Mouse (Mus musculus) myocyte (in vitro differentiated cells): ENCODE measurements around the gene Mbnl2. TPM values are rescaled to one million over a fixed set of nuclear protein-coding genes. Genes with fewer than 3 reads are reported as not detected.

Source experiments
- H3K27me3 ChIP-seq: one replicate; pipeline ENCODE4 v1.6.1; 2011; ENCODE audit not compliant: control insufficient read depth, insufficient read depth, insufficient read length
- H3K36me3 ChIP-seq: one replicate; pipeline ENCODE4 v1.6.1; 2011; ENCODE audit not compliant: control insufficient read depth, insufficient read depth
- H3K4me2 ChIP-seq: one replicate; pipeline ENCODE4 v1.6.1; 2011; ENCODE audit warnings: low read depth, control low read depth
- H3K4me3 ChIP-seq: one replicate; pipeline ENCODE4 v1.5.1; 2011; ENCODE audit warnings: mild to moderate bottlenecking, control low read depth, moderate library complexity
- H3K79me2 ChIP-seq: one replicate; pipeline ENCODE4 v1.6.1; 2011; ENCODE audit not compliant: control insufficient read depth, insufficient read depth
- H3ac ChIP-seq: one replicate; pipeline ENCODE4 v1.6.1; 2011; ENCODE audit not compliant: control insufficient read depth, insufficient read length
- CEBPB ChIP-seq: IDR thresholded peaks from 2 replicates; pipeline ENCODE4 v1.6.1; 2011; ENCODE audit warnings: mild to moderate bottlenecking, moderate library complexity; ENCODE audit not compliant: poor library complexity, insufficient read depth, severe bottlenecking
- E2F4 ChIP-seq: IDR thresholded peaks from one replicate; pipeline ENCODE4 v1.6.1; 2011; ENCODE audit warnings: mild to moderate bottlenecking, control low read depth, moderate library complexity; ENCODE audit not compliant: insufficient read depth
- MAX ChIP-seq: IDR thresholded peaks from one replicate; pipeline ENCODE4 v1.6.1; 2011; ENCODE audit warnings: low read depth, mild to moderate bottlenecking, control low read depth
- MYOD1 ChIP-seq, 3 experiments: IDR thresholded peaks; one replicate each; pipeline ENCODE4 v1.6.1; 2011; ENCODE audit warnings: control low read depth in 2 of 3, low read depth in 2 of 3, mild to moderate bottlenecking in 2 of 3, moderate library complexity in 1 of 3; ENCODE audit not compliant: insufficient read length in 2 of 3, control insufficient read depth in 1 of 3
- MYOG ChIP-seq, 3 experiments: IDR thresholded peaks; one replicate each; pipeline ENCODE4 v1.6.1; 2011; ENCODE audit warnings: control low read depth in 2 of 3, low read depth in 2 of 3, mild to moderate bottlenecking in 2 of 3; ENCODE audit not compliant: insufficient read length in 2 of 3, control insufficient read depth in 1 of 3, insufficient read depth in 1 of 3
- POLR2A ChIP-seq: IDR thresholded peaks from one replicate; pipeline ENCODE4 v1.6.1; 2011; ENCODE audit warnings: low read depth, mild to moderate bottlenecking, control low read depth, moderate library complexity; ENCODE audit not compliant: insufficient read length
- POLR2AphosphoS2 ChIP-seq: IDR thresholded peaks from one replicate; pipeline ENCODE4 v1.6.1; 2011; ENCODE audit warnings: low read depth, control low read depth; ENCODE audit not compliant: insufficient read length
- REST ChIP-seq: IDR thresholded peaks from one replicate; pipeline ENCODE4 v1.6.1; 2011; ENCODE audit warnings: mild to moderate bottlenecking, control low read depth, moderate library complexity; ENCODE audit not compliant: insufficient read depth, insufficient read length
- SRF ChIP-seq: IDR thresholded peaks from one replicate; pipeline ENCODE4 v1.6.1; 2011; ENCODE audit warnings: low read depth; ENCODE audit not compliant: control insufficient read depth, insufficient read length
- TCF12 ChIP-seq: IDR thresholded peaks from one replicate; pipeline ENCODE4 v1.6.1; 2011; ENCODE audit warnings: mild to moderate bottlenecking, control low read depth; ENCODE audit not compliant: poor library complexity, insufficient read depth, severe bottlenecking
- TCF3 ChIP-seq: IDR thresholded peaks from one replicate; pipeline ENCODE4 v1.6.1; 2011; ENCODE audit warnings: low read depth, control low read depth; ENCODE audit not compliant: insufficient read length
- USF1 ChIP-seq: IDR thresholded peaks from one replicate; pipeline ENCODE4 v1.6.1; 2011; ENCODE audit warnings: low read depth, mild to moderate bottlenecking, control low read depth, moderate library complexity
- polyA plus RNA-seq: library from polyadenylated mRNA; unstranded; fragments of >200 nt; fragmentation: generic; extraction: Trizol; gene quantifications from one replicate; pipeline ENCODE4 v1.2.1, GENCODE M21; 2012; ENCODE audit warnings: missing spikeins

The Mbnl2 gene
- polyA plus RNA-seq, 1 experiment, result 38.5 TPM

GRCm38 (mm10) chr14:120477288-120477981, 202.0 kb downstream of the Mbnl2 start:
- Histone ChIP-seq H3K4me2 (peak overlapping the region; percentile 71), H3ac (peak overlapping the region; percentile 81), H3K79me2 (peaks cover 25% of the 10 kb centered on the region), H3K27me3 (no peaks in the 10 kb centered on the region), H3K4me3 (peak overlapping the region; percentile 78), H3K36me3 (no peaks in the 10 kb centered on the region)
- peak in 1 of 3 experiments; percentile 20 for TF ChIP-seq MYOG (IDR thresholded peaks at IDR 0.05; ENCODE audit: control insufficient read depth in 1 of 3, insufficient read depth in 1 of 3, insufficient read length in 2 of 3, low read depth in 2 of 3)
- peak; percentile 92 for TF ChIP-seq POLR2A
- no peak for TF ChIP-seq USF1
- TF ChIP-seq MAX, result no peak
- peak; percentile 96 for TF ChIP-seq POLR2AphosphoS2
- TF ChIP-seq MYOD1 (IDR thresholded peaks at IDR 0.05; ENCODE audit: control insufficient read depth in 1 of 3, insufficient read length in 2 of 3, low read depth in 2 of 3), result peak in 1 of 3 experiments; percentile 14
- TF ChIP-seq TCF12, result no peak
- no peak for TF ChIP-seq CEBPB
- peak; percentile 7 for TF ChIP-seq E2F4
- TF ChIP-seq SRF, result no peak
- TF ChIP-seq REST, result no peak
- TF ChIP-seq TCF3, result no peak

- H3K4me2 ChIP-seq, result peak within 1 kb of the TSS; percentile 90
- no peaks in the 10 kb centered on the region for H3K36me3 ChIP-seq
- H3K79me2 ChIP-seq, result peaks cover 29% of the 10 kb centered on the region
- peak; percentile 73 for TF ChIP-seq POLR2A
- TF ChIP-seq POLR2AphosphoS2, result peak; percentile 24
- TF ChIP-seq E2F4, result no peak
- peak within 1 kb of the TSS; percentile 81 for H3ac ChIP-seq
- H3K4me3 ChIP-seq, result peak within 1 kb of the TSS; percentile 78
- no peaks in the 10 kb centered on the region for H3K27me3 ChIP-seq
These were observed 202.6 kb downstream of the Mbnl2 start, which contains the start of gene Rap2a for GRCm38 (mm10) chr14:120477982-120478568. Rap2a (plus strand) TSS chr14:120478444.

DNA sequence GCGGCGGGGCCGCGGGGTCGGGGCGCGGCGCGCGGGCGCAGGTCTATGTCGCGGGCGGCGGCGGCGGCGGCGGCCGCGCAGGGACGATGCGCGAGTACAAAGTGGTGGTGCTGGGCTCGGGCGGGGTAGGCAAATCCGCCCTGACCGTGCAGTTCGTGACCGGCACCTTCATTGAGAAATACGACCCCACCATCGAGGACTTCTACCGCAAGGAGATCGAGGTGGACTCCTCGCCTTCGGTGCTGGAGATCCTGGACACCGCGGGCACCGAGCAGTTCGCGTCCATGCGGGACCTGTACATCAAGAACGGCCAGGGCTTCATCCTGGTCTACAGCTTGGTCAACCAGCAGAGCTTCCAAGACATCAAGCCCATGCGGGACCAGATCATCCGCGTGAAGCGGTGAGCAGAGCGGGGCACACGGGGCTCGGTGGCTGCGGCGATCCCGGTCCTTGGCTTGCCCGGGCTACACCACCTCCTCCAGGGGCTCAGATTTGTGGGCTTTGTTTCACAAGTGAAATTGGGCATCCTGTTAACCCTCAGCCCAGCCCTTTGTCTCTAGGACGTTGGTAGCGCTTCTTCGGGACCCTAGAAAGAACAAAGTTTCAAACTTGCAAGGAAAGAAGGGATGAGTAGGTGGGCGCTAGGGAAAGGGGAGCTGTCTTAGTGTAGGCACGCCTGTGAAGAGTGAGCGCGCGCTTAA, 203.3 kb downstream of the Mbnl2 start:
- TF ChIP-seq MYOD1 (IDR thresholded peaks at IDR 0.05; ENCODE audit: control insufficient read depth in 1 of 3, insufficient read length in 2 of 3, low read depth in 2 of 3), result no peak
- peaks cover 37% of the 10 kb centered on the region for H3K79me2 ChIP-seq
- H3K27me3 ChIP-seq, result no peaks in the 10 kb centered on the region
- peak overlapping the region; percentile 90 for H3K4me2 ChIP-seq
- peak overlapping the region; percentile 78 for H3K4me3 ChIP-seq
- peak overlapping the region; percentile 81 for H3ac ChIP-seq
- H3K36me3 ChIP-seq, result peaks cover 5% of the 10 kb centered on the region

GRCm38 (mm10) chr14:120480341-120480900, 205.0 kb downstream of the Mbnl2 start:
- no peak for TF ChIP-seq POLR2AphosphoS2
- TF ChIP-seq USF1, result no peak
- no peak for TF ChIP-seq TCF3
- TF ChIP-seq SRF, result no peak
- Histone ChIP-seq H3K4me3 (no peak overlapping the region), H3K36me3 (peaks cover 8% of the 10 kb centered on the region), H3K4me2 (peak overlapping the region; percentile 31), H3K79me2 (peaks cover 46% of the 10 kb centered on the region), H3ac (no peak overlapping the region), H3K27me3 (no peaks in the 10 kb centered on the region)

DNA sequence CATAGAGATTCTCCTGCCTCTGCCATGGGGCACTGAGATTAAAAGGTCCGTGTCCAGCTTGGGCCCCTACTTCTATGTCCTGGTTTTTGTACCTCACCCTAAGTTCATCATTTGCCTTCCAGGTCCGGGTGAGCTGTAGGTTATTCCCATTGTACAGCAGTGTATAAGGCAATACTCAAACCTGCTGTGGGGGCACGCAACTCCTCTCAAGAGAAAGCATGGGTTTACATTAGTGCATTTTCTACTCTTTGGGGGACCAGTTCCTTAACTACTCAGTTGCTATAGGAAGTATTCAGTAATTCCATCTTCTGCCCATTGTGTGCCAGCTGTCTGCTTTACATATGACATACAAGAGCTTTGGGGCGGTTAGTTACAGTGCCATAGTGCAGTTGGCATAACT, 205.5 kb downstream of the Mbnl2 start:
- H3K4me2 ChIP-seq, result no peak overlapping the region

More for the DNA sequence above, 205.5 kb downstream of the Mbnl2 start:
- Histone ChIP-seq H3K79me2 (peaks cover 50% of the 10 kb centered on the region), H3K36me3 (peaks cover 11% of the 10 kb centered on the region), H3K27me3 (no peaks in the 10 kb centered on the region), H3K4me3 (no peak overlapping the region), H3ac (no peak overlapping the region)
- TF ChIP-seq MYOG (IDR thresholded peaks at IDR 0.05; ENCODE audit: control insufficient read depth in 1 of 3, insufficient read depth in 1 of 3, insufficient read length in 2 of 3, low read depth in 2 of 3), result no peak
- TF ChIP-seq POLR2AphosphoS2, result no peak
- no peak for TF ChIP-seq REST
- TF ChIP-seq TCF12, result no peak

Other genes with a start within 250 kb of the Mbnl2 start
- not detected for gene Oxgr1, start 233.2 kb upstream of the Mbnl2 start, polyA plus RNA-seq
- 5.0 TPM for gene Rap2a, start 202.8 kb downstream of the Mbnl2 start, polyA plus RNA-seq